Mouse (Mus musculus) hindbrain, embryonic 13.5 days (tissue): ENCODE results near the gene Gm20479. TPM values are rescaled to one million over a fixed set of nuclear protein-coding genes. Genes with fewer than 3 reads are reported as not detected.

ENCODE experiments used
- ATAC-seq: fragments of 200-750 bp; cut with Nextera tagmentation; 2 replicates; pipeline ENCODE4 v1.8.0; 2017; ENCODE audit warnings: moderate TSS enrichment; ENCODE audit not compliant: low FRiP score
- H3K27ac ChIP-seq: fragments of 300-500 bp; sonication (generic); 2 replicates; pipeline ENCODE4 v1.5.1; 2015; ENCODE audit warnings: inconsistent platforms, mild to moderate bottlenecking, moderate library complexity
- H3K27me3 ChIP-seq: fragments of 300-500 bp; sonication (generic); 2 replicates; pipeline ENCODE4 v1.6.1; 2015; ENCODE audit warnings: mild to moderate bottlenecking, inconsistent platforms
- H3K36me3 ChIP-seq: fragments of 300-500 bp; sonication (generic); 2 replicates; pipeline ENCODE4 v1.6.1; 2015; ENCODE audit warnings: mild to moderate bottlenecking, inconsistent platforms
- H3K4me1 ChIP-seq: fragments of 300-500 bp; sonication (generic); replicated peaks from 2 replicates; pipeline ENCODE4 v1.6.1; 2015; ENCODE audit warnings: inconsistent platforms
- H3K4me2 ChIP-seq: fragments of 300-500 bp; sonication (generic); 2 replicates; pipeline ENCODE4 v1.6.1; 2015; ENCODE audit warnings: inconsistent platforms, mild to moderate bottlenecking, moderate library complexity
- H3K4me3 ChIP-seq: fragments of 300-500 bp; sonication (generic); 2 replicates; pipeline ENCODE4 v1.5.1; 2015; ENCODE audit warnings: mild to moderate bottlenecking, inconsistent platforms
- H3K9ac ChIP-seq: fragments of 300-500 bp; sonication (generic); 2 replicates; pipeline ENCODE4 v1.6.1; 2015; ENCODE audit warnings: mild to moderate bottlenecking, inconsistent platforms
- H3K9me3 ChIP-seq: fragments of 300-500 bp; sonication (generic); 2 replicates; pipeline ENCODE4 v1.6.1; 2016; ENCODE audit warnings: inconsistent platforms
- whole genome bisulfite sequencing: fragments of 180-500 bp; shearing (Covaris S2); methylation state at CpG from one replicate; pipeline ENCODE4 v1.1.7; 2015; 5-methylcytosine and 5-hydroxymethylcytosine counted together
- polyA plus RNA-seq: library from polyadenylated mRNA; unstranded; fragments of >200 nt; fragmentation: Nextera tagmentation; extraction: Ambion mirVana; gene quantifications from 2 replicates; pipeline ENCODE4 v1.2.1, GENCODE M21; 2015

Gene Gm20479
- polyA plus RNA-seq, 1 experiment from 2014 or later, result not detected

DNA sequence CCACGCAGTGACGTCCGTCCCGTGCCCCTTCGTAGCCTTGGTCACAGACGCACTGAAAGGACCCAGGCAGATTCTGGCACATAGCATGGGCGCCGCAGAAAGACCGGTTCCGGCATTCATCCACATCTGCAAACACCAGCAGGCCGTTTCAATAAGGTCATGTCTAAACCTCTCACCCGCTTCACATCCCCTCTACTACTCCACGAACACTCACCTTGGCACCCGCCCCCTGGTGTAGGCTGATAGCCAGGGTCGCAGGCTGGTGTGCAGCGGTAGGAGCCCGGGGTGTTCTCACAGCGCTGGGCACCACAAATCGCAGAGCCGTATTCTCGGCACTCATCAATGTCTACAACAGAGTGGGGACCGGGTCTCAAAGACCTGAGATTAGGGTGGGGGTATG is 37.8 kb downstream of the Gm20479 start:
- Histone ChIP-seq H3K36me3 (no peaks in the 10 kb centered on the region), H3K27ac (no peak overlapping the region), H3K4me2 (no peak overlapping the region), H3K27me3 (peaks cover 33% of the 10 kb centered on the region), H3K4me1 (no peaks in the 10 kb centered on the region), H3K9ac (no peak overlapping the region), H3K9me3 (no peaks in the 10 kb centered on the region), H3K4me3 (no peak overlapping the region)
- WGBS, result 94% methylated on average over 22 of the region's 22 CpGs
- ATAC-seq, result no peak

DNA sequence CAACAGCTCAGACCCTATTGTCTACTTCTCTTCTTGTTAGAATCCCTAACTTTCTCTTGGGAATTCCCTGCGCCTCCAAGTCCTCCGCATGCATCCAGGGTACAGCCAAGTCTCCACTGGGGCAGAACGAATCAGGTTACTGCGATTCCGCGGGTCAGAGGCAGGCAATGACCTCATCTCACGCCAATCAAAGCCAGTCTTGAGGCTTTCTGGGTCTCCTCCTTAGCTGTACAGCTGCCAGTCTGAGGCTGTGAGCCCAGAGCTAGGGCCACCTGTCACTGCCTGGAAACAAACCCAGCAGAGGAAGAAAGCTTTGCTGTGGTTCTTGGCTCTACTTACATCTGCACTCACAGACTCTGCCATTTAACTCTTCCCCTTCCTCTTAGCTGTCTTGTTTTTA is 41.3 kb downstream of the Gm20479 start:
- H3K9ac ChIP-seq, result no peak overlapping the region
- H3K9me3 ChIP-seq, result peaks cover 11% of the 10 kb centered on the region; the same call in 1 of the 2 replicates
- no peak overlapping the region for H3K4me2 ChIP-seq
- H3K27me3 ChIP-seq, result peaks cover 11% of the 10 kb centered on the region
- no peak overlapping the region for H3K27ac ChIP-seq
- H3K4me1 ChIP-seq, result no peaks in the 10 kb centered on the region
- peaks cover 4% of the 10 kb centered on the region; the same call in 1 of the 2 replicates for H3K36me3 ChIP-seq
- no peak for ATAC-seq
- 20% methylated on average over 7 of the region's 7 CpGs for WGBS
- H3K4me3 ChIP-seq, result no peak overlapping the region

DNA sequence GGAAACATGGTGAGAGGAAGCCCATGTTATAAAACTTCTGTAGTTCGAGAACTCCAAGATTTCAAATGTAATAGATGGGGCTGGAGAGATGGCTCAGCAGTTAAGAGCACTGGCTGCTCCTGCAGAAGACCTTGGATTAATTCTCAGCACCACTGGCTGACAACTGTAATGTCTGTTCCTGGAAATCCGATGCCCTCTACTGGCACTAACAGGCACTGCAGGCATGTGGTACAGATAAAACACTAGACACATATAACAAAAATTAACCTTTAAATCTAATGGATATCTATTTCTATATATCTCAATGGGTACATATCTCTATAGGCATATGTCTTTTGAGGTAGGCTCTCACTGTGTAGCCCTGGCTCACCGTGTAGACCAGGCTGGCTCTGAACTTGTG is 42.8 kb downstream of the Gm20479 start:
- Histone ChIP-seq H3K27me3 (peaks cover 24% of the 10 kb centered on the region), H3K9ac (no peak overlapping the region), H3K9me3 (peaks cover 11% of the 10 kb centered on the region; the same call in 1 of the 2 replicates), H3K27ac (no peak overlapping the region), H3K4me3 (no peak overlapping the region), H3K4me2 (no peak overlapping the region), H3K36me3 (peaks cover 4% of the 10 kb centered on the region; the same call in 1 of the 2 replicates), H3K4me1 (peaks cover 9% of the 10 kb centered on the region)
- no peak for ATAC-seq
- WGBS, result 98% methylated on average over 3 of the region's 3 CpGs

DNA sequence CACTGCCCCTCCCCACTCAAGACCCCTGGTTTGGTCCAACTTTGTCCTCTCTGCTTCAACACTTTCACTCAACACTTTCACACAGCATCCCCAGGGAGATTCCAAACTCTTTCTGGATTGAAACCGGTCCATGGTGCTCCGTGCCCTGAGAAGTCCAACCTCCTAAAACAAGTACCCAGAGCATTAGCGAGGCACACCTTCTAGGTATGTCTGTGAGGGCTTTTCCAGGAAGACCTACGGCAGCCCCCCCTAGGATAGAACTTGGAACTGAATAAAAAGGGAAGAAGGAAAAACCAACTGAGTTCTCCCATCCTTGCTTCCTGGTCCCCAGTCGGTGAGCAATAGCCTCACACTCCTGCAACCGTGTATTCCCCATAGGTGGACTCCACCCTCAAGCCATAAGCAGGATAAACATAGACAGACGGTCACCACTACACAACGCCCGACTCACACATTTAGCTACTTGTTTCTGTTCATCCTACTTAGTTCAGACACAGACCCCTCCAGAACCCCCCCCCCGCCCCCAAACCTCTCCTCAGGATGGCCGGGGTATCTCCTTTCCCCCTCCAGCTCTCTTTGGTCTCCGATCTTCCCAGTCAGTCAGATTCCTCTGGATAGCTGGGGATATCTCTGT is 45.5 kb downstream of the Gm20479 start:
- peaks cover 4% of the 10 kb centered on the region; the same call in 1 of the 2 replicates for H3K36me3 ChIP-seq
- H3K4me2 ChIP-seq, result no peak overlapping the region
- peaks cover 17% of the 10 kb centered on the region for H3K4me1 ChIP-seq
- peaks cover 34% of the 10 kb centered on the region for H3K27me3 ChIP-seq
- ATAC-seq, result no peak
- no peak overlapping the region for H3K27ac ChIP-seq
- H3K9ac ChIP-seq, result no peak overlapping the region
- WGBS, result 94% methylated on average over 12 of the region's 12 CpGs
- peaks cover 11% of the 10 kb centered on the region; the same call in 1 of the 2 replicates for H3K9me3 ChIP-seq
- no peak overlapping the region for H3K4me3 ChIP-seq

DNA sequence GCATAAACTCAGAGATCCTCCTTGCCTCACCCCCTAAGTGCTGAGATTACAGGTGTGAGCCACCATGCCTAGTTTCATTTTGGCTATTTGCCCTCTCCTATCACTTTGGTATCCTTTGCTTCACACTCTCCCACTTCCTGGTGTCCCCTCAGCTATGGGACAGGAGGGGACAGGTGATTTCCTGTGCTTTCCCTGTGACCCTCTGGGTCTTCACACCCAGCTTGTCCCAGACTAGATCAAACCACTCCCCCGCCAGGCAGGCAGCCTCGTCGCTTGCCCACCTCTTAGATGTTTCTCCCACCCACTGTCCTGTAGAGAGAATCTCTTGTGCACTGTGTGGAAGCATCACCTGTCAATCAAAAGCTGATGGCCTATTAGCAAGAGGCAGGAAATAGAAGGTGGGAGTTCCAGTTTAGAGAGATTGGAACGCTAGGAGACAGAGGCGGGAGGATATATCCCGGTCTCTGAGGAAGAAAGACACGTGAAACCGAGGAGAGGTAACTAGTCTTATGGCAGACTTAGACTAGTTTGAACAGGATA is 46.2 kb downstream of the Gm20479 start:
- 45% methylated on average over 8 of the region's 8 CpGs for whole genome bisulfite sequencing
- ATAC-seq, result no peak
- H3K36me3 ChIP-seq, result peaks cover 4% of the 10 kb centered on the region; the same call in 1 of the 2 replicates
- H3K27me3 ChIP-seq, result peaks cover 34% of the 10 kb centered on the region
- 0 out of 2 replicates have a peak overlapping the region, but pooled peaks have one; percentile 62 for H3K9ac ChIP-seq
- peak overlapping the region; percentile 55 for H3K4me2 ChIP-seq
- peaks cover 11% of the 10 kb centered on the region; the same call in 1 of the 2 replicates for H3K9me3 ChIP-seq
- H3K4me3 ChIP-seq, result no peak overlapping the region
- H3K4me1 ChIP-seq, result peaks cover 17% of the 10 kb centered on the region
- no peak overlapping the region for H3K27ac ChIP-seq

DNA sequence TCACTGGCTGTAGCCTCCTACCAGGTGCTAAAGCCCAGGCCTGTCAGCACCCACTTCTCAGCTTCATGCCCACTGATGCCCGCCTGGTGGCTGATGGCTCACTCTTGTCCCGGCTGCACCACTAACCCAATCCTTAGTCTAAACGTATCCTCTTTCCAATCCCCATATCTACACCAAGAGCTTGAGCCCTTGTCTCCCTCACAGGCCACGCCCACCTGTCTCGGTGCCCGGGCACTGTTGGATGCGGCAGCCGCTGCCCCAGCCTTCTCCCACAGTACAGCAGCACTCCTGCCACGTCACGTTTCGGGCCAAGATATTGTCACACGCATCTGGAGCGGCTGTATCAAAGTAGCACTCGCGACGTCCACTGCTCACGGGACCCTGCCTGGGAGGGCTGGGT is 46.9 kb downstream of the Gm20479 start:
- peak; percentile 43; the same call in 1 of the 2 replicates for ATAC-seq
- peak overlapping the region; percentile 33 for H3K4me3 ChIP-seq
- no peak overlapping the region for H3K27ac ChIP-seq
- peaks cover 17% of the 10 kb centered on the region for H3K4me1 ChIP-seq
- H3K4me2 ChIP-seq, result peak overlapping the region; percentile 55
- peaks cover 37% of the 10 kb centered on the region for H3K27me3 ChIP-seq
- peak overlapping the region; percentile 62 for H3K9ac ChIP-seq
- 3% methylated on average over 17 of the region's 17 CpGs for WGBS
- peaks cover 4% of the 10 kb centered on the region; the same call in 1 of the 2 replicates for H3K36me3 ChIP-seq
- H3K9me3 ChIP-seq, result peaks cover 11% of the 10 kb centered on the region; the same call in 1 of the 2 replicates

DNA sequence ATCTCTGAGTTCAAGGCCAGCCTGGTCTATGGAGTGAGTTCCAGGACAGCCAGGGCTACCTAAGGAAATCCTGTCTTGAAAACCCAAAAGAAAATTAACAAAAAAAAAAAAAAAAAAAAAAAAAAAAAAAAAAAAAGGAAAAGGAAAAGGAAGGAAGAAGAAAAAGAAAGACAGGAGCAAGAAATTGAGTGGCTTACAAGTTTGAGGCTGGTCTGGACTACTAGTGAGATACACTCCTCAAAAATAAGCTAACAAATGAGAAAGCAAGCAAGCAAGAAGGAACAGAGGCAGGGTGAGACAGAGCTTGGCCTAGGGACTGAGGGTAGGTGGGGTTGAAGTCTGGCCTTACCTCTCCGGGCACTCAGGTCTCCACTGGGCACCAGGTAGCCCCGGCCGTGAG is 47.4 kb downstream of the Gm20479 start:
- 0 out of 2 replicates have a peak overlapping the region, but pooled peaks have one; percentile 62 for H3K9ac ChIP-seq
- H3K36me3 ChIP-seq, result peaks cover 4% of the 10 kb centered on the region; the same call in 1 of the 2 replicates
- no peak overlapping the region for H3K4me3 ChIP-seq
- H3K4me1 ChIP-seq, result peaks cover 17% of the 10 kb centered on the region
- peaks cover 41% of the 10 kb centered on the region for H3K27me3 ChIP-seq
- ATAC-seq, result no peak
- H3K27ac ChIP-seq, result no peak overlapping the region
- WGBS, result 52% methylated on average over 3 of the region's 3 CpGs
- H3K4me2 ChIP-seq, result peak overlapping the region; percentile 55
- peaks cover 11% of the 10 kb centered on the region; the same call in 1 of the 2 replicates for H3K9me3 ChIP-seq

DNA sequence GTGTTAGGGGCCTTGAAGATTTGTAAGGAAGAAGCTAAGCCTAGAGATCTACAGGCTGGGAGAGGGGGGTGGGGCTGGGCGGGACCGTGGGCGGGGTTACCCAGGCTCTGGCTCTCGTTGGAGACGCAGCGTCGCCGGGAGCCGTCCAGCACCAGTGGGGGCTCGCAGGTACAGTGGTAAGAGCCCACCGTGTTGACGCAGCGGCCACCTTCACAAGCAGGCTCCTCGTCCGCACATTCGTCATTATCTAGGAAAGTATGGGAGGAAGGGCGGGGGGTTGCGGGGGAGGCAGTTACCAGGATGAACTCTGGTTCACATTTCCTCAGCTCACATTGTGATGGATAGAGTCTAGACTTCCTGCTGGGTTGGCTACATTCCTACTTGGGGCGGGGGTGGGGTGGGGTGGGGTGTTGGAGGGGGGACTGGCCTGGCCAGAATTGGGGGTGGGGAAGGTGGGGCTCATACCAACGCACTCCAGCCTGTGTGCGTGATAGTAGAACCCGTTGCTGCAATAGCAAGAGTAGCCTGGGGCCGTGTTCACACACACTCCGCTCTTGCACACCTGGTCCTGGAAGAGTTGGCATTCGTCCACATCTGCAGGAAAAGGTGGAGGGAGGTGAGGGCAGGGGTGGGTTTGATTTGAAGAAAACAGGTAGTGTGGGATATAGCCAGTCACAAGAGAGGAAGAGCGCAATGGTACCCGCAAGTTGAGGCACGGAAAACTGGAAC is 48.2 kb downstream of the Gm20479 start:
- Histone ChIP-seq H3K27me3 (peaks cover 44% of the 10 kb centered on the region), H3K9ac (0 out of 2 replicates have a peak overlapping the region, but pooled peaks have one; percentile 53), H3K27ac (no peak overlapping the region), H3K36me3 (peaks cover under 1% of the 10 kb centered on the region; the same call in 1 of the 2 replicates), H3K4me1 (peaks cover 17% of the 10 kb centered on the region), H3K4me3 (peak overlapping the region; percentile 29), H3K9me3 (peaks cover 7% of the 10 kb centered on the region; the same call in 1 of the 2 replicates), H3K4me2 (peak overlapping the region; percentile 55)
- WGBS, result 9% methylated on average over 28 of the region's 28 CpGs
- no peak for ATAC-seq

DNA sequence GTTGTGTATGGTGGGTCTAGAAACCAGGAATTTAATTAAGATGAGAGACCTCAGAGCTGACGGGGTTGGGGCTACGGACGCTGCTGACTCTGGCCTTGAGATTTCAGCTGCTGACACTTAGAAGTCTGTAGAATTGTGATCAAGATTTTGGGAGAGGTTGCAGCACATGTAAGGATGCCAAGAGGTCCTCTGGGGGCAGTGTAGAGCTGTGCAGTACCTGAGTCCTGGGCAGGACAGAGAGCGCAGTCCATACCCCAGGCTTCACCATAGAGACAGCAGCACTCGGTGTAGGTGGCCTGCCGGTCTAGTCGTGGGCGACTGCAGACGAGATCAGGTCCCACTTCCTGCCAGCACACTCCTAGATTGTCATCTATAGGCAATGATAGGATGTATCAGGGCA is 49.7 kb downstream of the Gm20479 start:
- H3K9ac ChIP-seq, result no peak overlapping the region
- no peaks in the 10 kb centered on the region for H3K9me3 ChIP-seq
- WGBS, result 63% methylated on average over 9 of the region's 9 CpGs
- no peak overlapping the region for H3K4me2 ChIP-seq
- H3K27me3 ChIP-seq, result peaks cover 47% of the 10 kb centered on the region
- H3K27ac ChIP-seq, result no peak overlapping the region
- ATAC-seq, result no peak
- H3K4me1 ChIP-seq, result peaks cover 17% of the 10 kb centered on the region
- H3K4me3 ChIP-seq, result no peak overlapping the region
- no peaks in the 10 kb centered on the region for H3K36me3 ChIP-seq

DNA sequence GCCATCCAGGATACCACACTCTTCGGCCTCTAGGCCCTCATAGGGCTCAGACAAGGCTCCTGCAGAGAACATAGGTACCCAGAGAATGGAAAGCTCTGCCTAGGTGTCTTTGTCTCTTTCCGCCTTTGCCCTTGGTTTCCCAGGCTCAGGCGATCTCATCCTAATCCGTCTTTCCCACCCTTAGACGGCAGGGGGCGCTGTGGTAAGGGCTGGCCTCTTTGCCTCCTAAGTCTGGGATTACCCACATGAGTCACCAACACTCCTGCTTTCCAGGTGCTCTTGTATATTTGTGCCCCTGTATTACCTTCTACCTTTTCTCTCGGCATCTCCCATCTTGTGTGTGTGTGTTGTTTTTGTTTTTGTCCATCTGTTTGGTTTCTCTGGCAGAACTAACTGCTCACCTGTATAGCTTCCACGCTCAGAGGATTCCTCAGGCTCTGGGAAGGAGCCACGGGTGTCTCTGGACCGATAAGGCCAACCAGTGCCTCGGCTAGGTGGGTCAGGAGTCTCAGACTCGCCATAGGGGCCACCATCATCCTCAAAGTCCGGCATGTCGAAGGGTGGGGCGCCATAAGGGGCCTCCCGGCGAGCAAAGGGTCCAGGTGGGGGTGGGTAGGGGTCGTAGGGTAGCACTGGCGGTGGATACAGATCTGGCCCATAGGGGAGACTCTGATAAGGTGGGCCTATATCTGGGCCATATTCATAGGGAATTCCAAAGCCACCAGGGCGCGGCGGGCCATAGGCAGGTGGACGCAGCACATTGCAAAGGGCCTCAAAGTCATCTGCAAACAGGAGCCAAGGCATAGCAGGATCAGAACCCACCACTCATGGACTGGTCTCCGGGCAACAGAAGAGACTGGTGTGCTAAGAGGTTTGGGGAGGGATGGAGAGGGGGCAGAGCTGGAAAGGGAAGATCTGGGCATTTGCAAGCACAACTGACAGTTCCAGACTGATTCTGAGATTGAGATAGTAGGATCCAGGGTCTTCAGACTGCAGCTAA is 50.8 kb downstream of the Gm20479 start:
- Histone ChIP-seq H3K4me2 (no peak overlapping the region), H3K9me3 (no peaks in the 10 kb centered on the region), H3K27me3 (peaks cover 43% of the 10 kb centered on the region), H3K36me3 (no peaks in the 10 kb centered on the region), H3K9ac (no peak overlapping the region), H3K4me1 (peaks cover 17% of the 10 kb centered on the region), H3K27ac (no peak overlapping the region), H3K4me3 (no peak overlapping the region)
- ATAC-seq, result no peak
- WGBS, result 78% methylated on average over 24 of the region's 24 CpGs

DNA sequence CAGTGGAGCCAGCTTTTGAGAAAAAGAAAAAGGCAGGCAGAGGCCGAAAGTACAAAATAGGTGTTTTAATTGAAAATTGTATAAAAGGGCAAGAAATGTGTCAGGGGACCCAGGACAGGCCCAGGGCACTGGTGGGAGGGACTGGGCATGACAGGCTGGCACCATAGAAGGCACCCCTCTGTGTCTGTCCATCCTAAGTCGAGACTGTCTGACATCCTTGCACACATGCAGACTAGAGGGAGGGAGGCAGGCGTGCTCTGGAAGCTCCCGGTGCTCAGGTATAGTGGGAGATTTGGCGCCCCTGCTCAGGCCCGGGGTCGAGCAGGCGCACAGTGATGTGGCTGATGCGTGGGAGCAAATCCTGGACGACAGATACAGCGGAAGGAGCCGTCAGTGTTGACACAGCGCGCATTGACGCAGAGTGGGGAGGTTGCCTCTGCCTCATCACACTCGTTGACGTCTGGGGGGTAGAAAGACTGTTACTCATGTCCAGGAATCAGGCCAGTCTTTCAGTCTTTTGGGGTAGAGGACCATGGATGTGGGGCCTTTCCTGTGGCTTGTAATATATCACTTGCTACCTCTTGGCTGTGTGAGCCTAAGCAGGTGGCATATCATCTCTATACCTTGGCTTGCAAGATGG is 52.0 kb downstream of the Gm20479 start:
- no peak overlapping the region for H3K9ac ChIP-seq
- H3K9me3 ChIP-seq, result no peaks in the 10 kb centered on the region
- no peak overlapping the region for H3K4me2 ChIP-seq
- ATAC-seq, result no peak
- peaks cover 11% of the 10 kb centered on the region for H3K4me1 ChIP-seq
- H3K4me3 ChIP-seq, result no peak overlapping the region
- H3K27me3 ChIP-seq, result peaks cover 33% of the 10 kb centered on the region
- H3K36me3 ChIP-seq, result no peaks in the 10 kb centered on the region
- WGBS, result 86% methylated on average over 17 of the region's 17 CpGs
- H3K27ac ChIP-seq, result no peak overlapping the region
